Mouse (Mus musculus): ENCODE results near the gene Dpt. TPM values are rescaled to one million over a fixed set of nuclear protein-coding genes. Genes with fewer than 3 reads are reported as not detected.
"Not testable (repeated sequence)": the region's sequence is repeated elsewhere in the genome, so short reads cannot be mapped to it uniquely, and the experiment has no call there.

Gene Dpt
- polyA plus RNA-seq, 1 experiment from 2014 or later: not detected

- no peak overlapping the region for H3K27ac ChIP-seq (ENCODE audit: low read depth, low read length)
- ATAC-seq: no peak
- 93% methylated on average over 5 of the region's 5 CpGs for WGBS
These were observed 10.3 kb upstream of the Dpt start for GRCm38 (mm10) chr1:164786165-164786564.

GRCm38 (mm10) chr1:164787771-164788170, 8.7 kb upstream of the Dpt start:
- ATAC-seq: no peak
- Histone ChIP-seq H3K4me1 (ENCODE audit: control insufficient read depth, insufficient read depth, low read length) (no peaks in the 10 kb centered on the region), H3K36me3 (ENCODE audit: control insufficient read depth, insufficient read depth, low read length) (no peaks in the 10 kb centered on the region), H3K4me3 (ENCODE audit: low read depth, low read length) (no peak overlapping the region), H3K27me3 (replicated peaks; ENCODE audit: control insufficient read depth, insufficient read depth, low read length) (no peaks in the 10 kb centered on the region), H3K27ac (ENCODE audit: low read depth, low read length) (no peak overlapping the region), H3K4me2 (ENCODE audit: low read length) (no peak overlapping the region), H3K9ac (ENCODE audit: low read length) (no peak overlapping the region), H3K9me3 (replicated peaks; ENCODE audit: control insufficient read depth, low read length) (no peaks in the 10 kb centered on the region)
- whole genome bisulfite sequencing: 90% methylated on average over 7 of the region's 7 CpGs
- no peak for DNase-seq (ENCODE audit: low spot score)

More at GRCm38 (mm10) chr1:164786165-164786564, 10.3 kb upstream of the Dpt start:
- no peaks in the 10 kb centered on the region for H3K27me3 ChIP-seq (replicated peaks; ENCODE audit: control insufficient read depth, insufficient read depth, low read length)
- no peaks in the 10 kb centered on the region for H3K36me3 ChIP-seq (ENCODE audit: control insufficient read depth, insufficient read depth, low read length)
- no peaks in the 10 kb centered on the region for H3K4me1 ChIP-seq (ENCODE audit: control insufficient read depth, insufficient read depth, low read length)
- no peak overlapping the region for H3K4me3 ChIP-seq (ENCODE audit: low read depth, low read length)
- no peak overlapping the region for H3K9ac ChIP-seq (ENCODE audit: low read length)
- H3K9me3 ChIP-seq (replicated peaks; ENCODE audit: control insufficient read depth, low read length): no peaks in the 10 kb centered on the region
- no peak overlapping the region for H3K4me2 ChIP-seq (ENCODE audit: low read length)
- DNase-seq (ENCODE audit: low spot score): no peak

- no peaks in the 10 kb centered on the region for H3K4me1 ChIP-seq (ENCODE audit: control insufficient read depth, insufficient read depth, low read length)
- no peaks in the 10 kb centered on the region for H3K36me3 ChIP-seq (ENCODE audit: control insufficient read depth, insufficient read depth, low read length)
- H3K4me3 ChIP-seq (ENCODE audit: low read depth, low read length): no peak overlapping the region
- H3K27ac ChIP-seq (ENCODE audit: low read depth, low read length): no peak overlapping the region
- DNase-seq (ENCODE audit: low spot score) (no peak), ATAC-seq (no peak)
- H3K9me3 ChIP-seq (replicated peaks; ENCODE audit: control insufficient read depth, low read length): no peaks in the 10 kb centered on the region
- WGBS: 91% methylated on average over 7 of the region's 7 CpGs
- no peaks in the 10 kb centered on the region for H3K27me3 ChIP-seq (replicated peaks; ENCODE audit: control insufficient read depth, insufficient read depth, low read length)
- H3K4me2 ChIP-seq (ENCODE audit: low read length): no peak overlapping the region
- no peak overlapping the region for H3K9ac ChIP-seq (ENCODE audit: low read length)
These were observed 8.2 kb upstream of the Dpt start for GRCm38 (mm10) chr1:164788292-164788691.

GRCm38 (mm10) chr1:164790296-164790695, 6.1 kb upstream of the Dpt start:
- H3K4me3 ChIP-seq (ENCODE audit: low read depth, low read length); H3K36me3 ChIP-seq (ENCODE audit: control insufficient read depth, insufficient read depth, low read length); H3K9ac ChIP-seq (ENCODE audit: low read length); H3K27me3 ChIP-seq (replicated peaks; ENCODE audit: control insufficient read depth, insufficient read depth, low read length); H3K4me1 ChIP-seq (ENCODE audit: control insufficient read depth, insufficient read depth, low read length); DNase-seq (ENCODE audit: low spot score); ATAC-seq; H3K27ac ChIP-seq (ENCODE audit: low read depth, low read length); H3K4me2 ChIP-seq (ENCODE audit: low read length); H3K9me3 ChIP-seq (replicated peaks; ENCODE audit: control insufficient read depth, low read length): not testable (repeated sequence)
- 93% methylated on average over 12 of the region's 12 CpGs for WGBS

- Histone ChIP-seq H3K4me1 (ENCODE audit: control insufficient read depth, insufficient read depth, low read length) (no peaks in the 10 kb centered on the region), H3K36me3 (ENCODE audit: control insufficient read depth, insufficient read depth, low read length) (no peaks in the 10 kb centered on the region), H3K27ac (ENCODE audit: low read depth, low read length) (no peak overlapping the region), H3K4me2 (ENCODE audit: low read length) (no peak overlapping the region), H3K27me3 (replicated peaks; ENCODE audit: control insufficient read depth, insufficient read depth, low read length) (no peaks in the 10 kb centered on the region), H3K9ac (ENCODE audit: low read length) (no peak overlapping the region), H3K4me3 (ENCODE audit: low read depth, low read length) (no peak overlapping the region), H3K9me3 (replicated peaks; ENCODE audit: control insufficient read depth, low read length) (no peaks in the 10 kb centered on the region)
- no peak for ATAC-seq
- WGBS: 85% methylated on average over 4 of the region's 4 CpGs
- DNase-seq (ENCODE audit: low spot score): no peak
These were observed 3.4 kb upstream of the Dpt start for GRCm38 (mm10) chr1:164793049-164793448.

GRCm38 (mm10) chr1:164797746-164798285, 1.4 kb downstream of the Dpt start:
- 95% methylated on average over 1 of the region's 1 CpGs for WGBS
- Histone ChIP-seq H3K4me2 (ENCODE audit: low read length) (no peak overlapping the region), H3K4me3 (ENCODE audit: low read depth, low read length) (no peak overlapping the region), H3K9me3 (replicated peaks; ENCODE audit: control insufficient read depth, low read length) (no peaks in the 10 kb centered on the region), H3K9ac (ENCODE audit: low read length) (no peak overlapping the region), H3K27ac (ENCODE audit: low read depth, low read length) (no peak overlapping the region), H3K36me3 (ENCODE audit: control insufficient read depth, insufficient read depth, low read length) (no peaks in the 10 kb centered on the region), H3K27me3 (replicated peaks; ENCODE audit: control insufficient read depth, insufficient read depth, low read length) (no peaks in the 10 kb centered on the region), H3K4me1 (ENCODE audit: control insufficient read depth, insufficient read depth, low read length) (no peaks in the 10 kb centered on the region)
- ATAC-seq: no peak
- DNase-seq (ENCODE audit: low spot score): no peak

GRCm38 (mm10) chr1:164798471-164798922, 2.1 kb downstream of the Dpt start:
- ATAC-seq (no peak), DNase-seq (ENCODE audit: low spot score) (no peak)
- Histone ChIP-seq H3K4me1 (ENCODE audit: control insufficient read depth, insufficient read depth, low read length) (no peaks in the 10 kb centered on the region), H3K4me3 (ENCODE audit: low read depth, low read length) (no peak overlapping the region), H3K4me2 (ENCODE audit: low read length) (no peak overlapping the region), H3K36me3 (ENCODE audit: control insufficient read depth, insufficient read depth, low read length) (no peaks in the 10 kb centered on the region), H3K9ac (ENCODE audit: low read length) (no peak overlapping the region), H3K27me3 (replicated peaks; ENCODE audit: control insufficient read depth, insufficient read depth, low read length) (no peaks in the 10 kb centered on the region), H3K27ac (ENCODE audit: low read depth, low read length) (no peak overlapping the region), H3K9me3 (replicated peaks; ENCODE audit: control insufficient read depth, low read length) (no peaks in the 10 kb centered on the region)
- WGBS: 75% methylated on average over 1 of the region's 1 CpGs

GRCm38 (mm10) chr1:164799161-164799560, 2.7 kb downstream of the Dpt start:
- no peaks in the 10 kb centered on the region for H3K36me3 ChIP-seq (ENCODE audit: control insufficient read depth, insufficient read depth, low read length)
- H3K9ac ChIP-seq (ENCODE audit: low read length): no peak overlapping the region
- no peaks in the 10 kb centered on the region for H3K27me3 ChIP-seq (replicated peaks; ENCODE audit: control insufficient read depth, insufficient read depth, low read length)
- H3K9me3 ChIP-seq (replicated peaks; ENCODE audit: control insufficient read depth, low read length): no peaks in the 10 kb centered on the region
- no peak for ATAC-seq
- WGBS: 33% methylated on average over 3 of the region's 3 CpGs
- H3K4me1 ChIP-seq (ENCODE audit: control insufficient read depth, insufficient read depth, low read length): no peaks in the 10 kb centered on the region
- peak; percentile 13 for DNase-seq (ENCODE audit: low spot score)
- no peak overlapping the region for H3K4me2 ChIP-seq (ENCODE audit: low read length)
- H3K4me3 ChIP-seq (ENCODE audit: low read depth, low read length): no peak overlapping the region
- H3K27ac ChIP-seq (ENCODE audit: low read depth, low read length): no peak overlapping the region

- no peaks in the 10 kb centered on the region for H3K9me3 ChIP-seq (replicated peaks; ENCODE audit: control insufficient read depth, low read length)
- no peak overlapping the region for H3K4me3 ChIP-seq (ENCODE audit: low read depth, low read length)
- no peak for DNase-seq (ENCODE audit: low spot score)
- no peak for ATAC-seq
- no peaks in the 10 kb centered on the region for H3K36me3 ChIP-seq (ENCODE audit: control insufficient read depth, insufficient read depth, low read length)
- H3K4me1 ChIP-seq (ENCODE audit: control insufficient read depth, insufficient read depth, low read length): no peaks in the 10 kb centered on the region
- H3K27ac ChIP-seq (ENCODE audit: low read depth, low read length): no peak overlapping the region
- no peak overlapping the region for H3K4me2 ChIP-seq (ENCODE audit: low read length)
- no peak overlapping the region for H3K9ac ChIP-seq (ENCODE audit: low read length)
- H3K27me3 ChIP-seq (replicated peaks; ENCODE audit: control insufficient read depth, insufficient read depth, low read length): no peaks in the 10 kb centered on the region
- 88% methylated on average over 11 of the region's 11 CpGs for WGBS
These were observed 7.8 kb downstream of the Dpt start for GRCm38 (mm10) chr1:164804277-164804676.

Measured in forebrain, embryonic 14.5 days (tissue).